Comparison of ENCODE assay signal across 8 mouse cellular contexts in the genomic region with DNA sequence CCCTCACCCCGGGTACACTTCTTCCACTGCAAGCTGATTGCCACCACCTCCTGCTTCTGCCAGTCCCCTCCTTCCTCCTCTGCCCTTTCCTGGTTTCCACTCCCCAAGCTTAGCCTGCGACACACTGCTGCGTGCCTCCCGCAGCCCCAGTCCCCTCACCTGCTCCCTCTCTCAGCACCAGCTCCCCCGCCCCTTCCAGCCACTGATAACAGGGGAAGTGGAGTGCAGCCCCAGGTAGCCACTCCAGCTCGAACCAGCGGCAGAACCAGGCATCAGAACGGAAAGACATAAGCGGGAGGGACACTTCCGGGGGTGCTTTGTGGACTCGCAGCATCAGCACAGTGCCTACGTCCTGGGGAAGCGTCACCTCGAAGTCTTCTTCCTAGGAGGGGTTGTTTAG. TPM values are rescaled to one million over a fixed set of nuclear protein-coding genes. Genes with fewer than 3 reads are reported as not detected.
A peak's percentile ranks its signal among the peaks of the same experiment; 100 is the strongest.
DNase-seq lines count a peak whose midpoint lies in the region; ATAC-seq and TF ChIP-seq lines count a peak whose summit lies in the region.

No protein-coding gene starts in this region.

- WGBS in intestine, embryonic 15.5 days = under 1% methylated on average over 14 of the region's 14 CpGs
- WGBS in olfactory bulb, adult 2 months = 1% methylated on average over 14 of the region's 14 CpGs

- 0 out of 2 replicates have a peak overlapping the region, but pooled peaks have one; percentile 17 for H3K9ac ChIP-seq in intestine, embryonic 15.5 days

- H3K27me3 ChIP-seq in intestine, embryonic 15.5 days (replicated peaks) = peaks cover 16% of the 10 kb centered on the region

- H3K4me2 ChIP-seq in intestine, embryonic 15.5 days (replicated peaks) = peak overlapping the region; percentile 69

- TF ChIP-seq POLR2A in olfactory bulb, adult 2 months (IDR thresholded peaks at IDR 0.05; ENCODE audit: insufficient read depth, low read depth, low read length) = no peak

- DNase-seq in cerebellum, adult 9-11 months = peak; percentile 48
- DNase-seq in cerebellum, adult 8-10 months = no peak
- peak; percentile 26 for DNase-seq in retina, postnatal 1 day
- no peak for DNase-seq in retina, embryonic 14.5 days (ENCODE audit: low spot score)
- DNase-seq in ovary, postnatal 10 days (ENCODE audit: low spot score) = no peak
- no peak for DNase-seq in adrenal gland, postnatal 4 days (ENCODE audit: low spot score in 2 of 2)

- no peak for TF ChIP-seq CTCF in olfactory bulb, adult 2 months (IDR thresholded peaks at IDR 0.05; ENCODE audit: insufficient read depth, low read depth, low read length)

- no peaks in the 10 kb centered on the region for H3K36me3 ChIP-seq in intestine, embryonic 15.5 days

- 0 out of 2 replicates have a peak, but pooled peaks cover 4% of the 10 kb centered on the region for H3K4me1 ChIP-seq in intestine, embryonic 15.5 days (replicated peaks)
- peaks cover 11% of the 10 kb centered on the region for H3K4me1 ChIP-seq in olfactory bulb, adult 2 months (ENCODE audit: control insufficient read depth, insufficient read depth, low read length)

- ATAC-seq in intestine, embryonic 15.5 days = peak; percentile 20; the same call in 1 of the 2 replicates

- H3K27ac ChIP-seq in intestine, embryonic 15.5 days = no peak overlapping the region
- no peak overlapping the region for H3K27ac ChIP-seq in olfactory bulb, adult 2 months (ENCODE audit: insufficient read depth, low read depth, low read length)

- peak overlapping the region; percentile 25 for H3K4me3 ChIP-seq in intestine, embryonic 15.5 days (replicated peaks)
- H3K4me3 ChIP-seq in olfactory bulb, adult 2 months (ENCODE audit: insufficient read depth, low read depth, low read length) = 0 out of 2 replicates have a peak overlapping the region, but pooled peaks have one; percentile 15

- no peaks in the 10 kb centered on the region for H3K9me3 ChIP-seq in intestine, embryonic 15.5 days

RNA-seq across cellular contexts. Expression of a gene that starts 0.4 kb away (rescaled TPM):
- 0.14 and 0.15 TPM in 2 replicates for polyA plus RNA-seq in intestine, embryonic 15.5 days (2015; fragmentation: Nextera tagmentation; extraction: Ambion mirVana)
- not detected in 2 replicates for polyA plus RNA-seq in olfactory bulb, adult 2 months (2012; ENCODE audit: insufficient read depth, insufficient read length, low replicate concordance, missing spikeins)
- under 1 TPM in 1 of 2 experiments, not detected in 1; 0.08 TPM for total RNA-seq in adrenal gland, postnatal 4 days (2021)

RNA-seq across cellular contexts. Expression of a gene that starts 39.6 kb away (rescaled TPM):
- polyA plus RNA-seq in intestine, embryonic 15.5 days (2015; fragmentation: Nextera tagmentation; extraction: Ambion mirVana) = 0.03 and 0.10 TPM in 2 replicates
- polyA plus RNA-seq in olfactory bulb, adult 2 months (2012; ENCODE audit: insufficient read depth, insufficient read length, low replicate concordance, missing spikeins) = not detected in 2 replicates
- not detected for total RNA-seq in adrenal gland, postnatal 4 days (2021)

RNA-seq across cellular contexts. Expression of a gene that starts 40.4 kb away (rescaled TPM):
- polyA plus RNA-seq in intestine, embryonic 15.5 days (2015; fragmentation: Nextera tagmentation; extraction: Ambion mirVana) = 0.35 and 0.43 TPM in 2 replicates
- not detected in 2 replicates for polyA plus RNA-seq in olfactory bulb, adult 2 months (2012; ENCODE audit: insufficient read depth, insufficient read length, low replicate concordance, missing spikeins)
- total RNA-seq in adrenal gland, postnatal 4 days (2021) = not detected

Comparison
In these comparisons a context has a peak if more than half of its experiments do, and no peak if none do; other contexts are left out.
1. DNase-seq: peak in cerebellum, adult 9-11 months (single experiment) and retina, postnatal 1 day (single experiment); none in cerebellum, adult 8-10 months (single experiment), retina, embryonic 14.5 days (single experiment), ovary, postnatal 10 days (single experiment) and adrenal gland, postnatal 4 days (0 of 2).